Mouse (Mus musculus) embryonic facial prominence, embryonic 13.5 days (tissue): ENCODE data around the gene Il1rap. TPM values are rescaled to one million over a fixed set of nuclear protein-coding genes. Genes with fewer than 3 reads are reported as not detected.

Source experiments
- ATAC-seq: fragments of 200-750 bp; cut with Nextera tagmentation; 2 replicates; pipeline ENCODE4 v1.8.0; 2017; ENCODE audit warnings: low read depth; ENCODE audit not compliant: insufficient number of reproducible peaks, insufficient read depth, low FRiP score, low TSS enrichment
- H3K27ac ChIP-seq: fragments of 300-500 bp; sonication (generic); 2 replicates; pipeline ENCODE4 v1.5.1; 2015; ENCODE audit warnings: moderate library complexity, mild to moderate bottlenecking, inconsistent platforms
- H3K27me3 ChIP-seq: fragments of 300-500 bp; sonication (generic); 2 replicates; pipeline ENCODE4 v1.6.1; 2015; ENCODE audit warnings: mild to moderate bottlenecking, inconsistent platforms
- H3K36me3 ChIP-seq: fragments of 300-500 bp; sonication (generic); 2 replicates; pipeline ENCODE4 v1.6.1; 2015; ENCODE audit warnings: mild to moderate bottlenecking, inconsistent platforms
- H3K4me1 ChIP-seq: fragments of 300-500 bp; sonication (generic); 2 replicates; pipeline ENCODE4 v1.6.1; 2015; ENCODE audit warnings: inconsistent platforms
- H3K4me2 ChIP-seq: fragments of 300-500 bp; sonication (generic); 2 replicates; pipeline ENCODE4 v1.6.1; 2015; ENCODE audit warnings: moderate library complexity, mild to moderate bottlenecking, inconsistent platforms
- H3K4me3 ChIP-seq: fragments of 300-500 bp; sonication (generic); 2 replicates; pipeline ENCODE4 v1.5.1; 2015; ENCODE audit warnings: mild to moderate bottlenecking, inconsistent platforms
- H3K9ac ChIP-seq: fragments of 300-500 bp; sonication (generic); 2 replicates; pipeline ENCODE4 v1.6.1; 2015; ENCODE audit warnings: mild to moderate bottlenecking, inconsistent platforms
- H3K9me3 ChIP-seq: fragments of 300-500 bp; sonication (generic); 2 replicates; pipeline ENCODE4 v1.6.1; 2016; ENCODE audit warnings: inconsistent platforms
- WGBS: fragments of 180-500 bp; shearing (Covaris S2); methylation state at CpG from one replicate; pipeline ENCODE4 v1.1.7; 2015; ENCODE audit warnings: mixed read lengths; 5-methylcytosine and 5-hydroxymethylcytosine counted together
- polyA plus RNA-seq: library from polyadenylated mRNA; unstranded; fragments of >200 nt; fragmentation: Nextera tagmentation; extraction: Ambion mirVana; gene quantifications from 2 replicates; pipeline ENCODE4 v1.2.1, GENCODE M21; 2015

Il1rap gene
- polyA plus RNA-seq, 1 experiment from 2014 or later, result 5.8 TPM

GRCm38 (mm10) chr16:26626065-26626464, 44.6 kb downstream of the Il1rap start:
- no peak overlapping the region for H3K4me3 ChIP-seq
- 54% methylated on average over 3 of the region's 3 CpGs for WGBS

GRCm38 (mm10) chr16:26634800-26635199, 53.3 kb downstream of the Il1rap start:
- Histone ChIP-seq H3K27ac (no peak overlapping the region), H3K27me3 (no peaks in the 10 kb centered on the region), H3K9ac (no peak overlapping the region), H3K9me3 (no peaks in the 10 kb centered on the region), H3K4me1 (no peaks in the 10 kb centered on the region), H3K4me3 (no peak overlapping the region), H3K36me3 (no peaks in the 10 kb centered on the region), H3K4me2 (no peak overlapping the region)
- no peak for ATAC-seq
- WGBS, result 61% methylated on average over 2 of the region's 2 CpGs

More at GRCm38 (mm10) chr16:26626065-26626464, 44.6 kb downstream of the Il1rap start:
- ATAC-seq, result no peak
- Histone ChIP-seq H3K9ac (no peak overlapping the region), H3K4me2 (no peak overlapping the region), H3K27me3 (no peaks in the 10 kb centered on the region), H3K4me1 (no peaks in the 10 kb centered on the region), H3K9me3 (no peaks in the 10 kb centered on the region), H3K27ac (no peak overlapping the region), H3K36me3 (no peaks in the 10 kb centered on the region)

GRCm38 (mm10) chr16:26643077-26643476, 61.6 kb downstream of the Il1rap start:
- Histone ChIP-seq H3K4me3 (no peak overlapping the region), H3K36me3 (no peaks in the 10 kb centered on the region), H3K9ac (no peak overlapping the region), H3K4me2 (no peak overlapping the region), H3K27ac (no peak overlapping the region), H3K27me3 (no peaks in the 10 kb centered on the region), H3K9me3 (no peaks in the 10 kb centered on the region), H3K4me1 (no peaks in the 10 kb centered on the region)
- ATAC-seq, result no peak
- 77% methylated on average over 6 of the region's 6 CpGs for WGBS

GRCm38 (mm10) chr16:26646066-26646465, 64.6 kb downstream of the Il1rap start:
- H3K4me2 ChIP-seq, result no peak overlapping the region
- no peaks in the 10 kb centered on the region for H3K36me3 ChIP-seq
- no peaks in the 10 kb centered on the region for H3K4me1 ChIP-seq
- H3K27me3 ChIP-seq, result no peaks in the 10 kb centered on the region
- WGBS, result 76% methylated on average over 2 of the region's 2 CpGs
- no peak overlapping the region for H3K4me3 ChIP-seq
- no peak for ATAC-seq
- no peak overlapping the region for H3K27ac ChIP-seq
- no peaks in the 10 kb centered on the region for H3K9me3 ChIP-seq
- H3K9ac ChIP-seq, result no peak overlapping the region

- no peaks in the 10 kb centered on the region for H3K27me3 ChIP-seq
- no peak overlapping the region for H3K9ac ChIP-seq
- H3K27ac ChIP-seq, result no peak overlapping the region
- H3K9me3 ChIP-seq, result no peaks in the 10 kb centered on the region
- H3K4me3 ChIP-seq, result no peak overlapping the region
- no peaks in the 10 kb centered on the region for H3K36me3 ChIP-seq
- H3K4me2 ChIP-seq, result no peak overlapping the region
- no peak for ATAC-seq
- 70% methylated on average over 1 of the region's 1 CpGs for WGBS
- H3K4me1 ChIP-seq, result no peaks in the 10 kb centered on the region
These were observed 65.5 kb downstream of the Il1rap start for GRCm38 (mm10) chr16:26647036-26647435.

GRCm38 (mm10) chr16:26662722-26663436, 81.4 kb downstream of the Il1rap start:
- Histone ChIP-seq H3K4me2 (no peak overlapping the region), H3K9ac (no peak overlapping the region), H3K27ac (no peak overlapping the region), H3K27me3 (no peaks in the 10 kb centered on the region), H3K4me1 (no peaks in the 10 kb centered on the region), H3K4me3 (no peak overlapping the region), H3K36me3 (no peaks in the 10 kb centered on the region), H3K9me3 (no peaks in the 10 kb centered on the region)
- ATAC-seq, result no peak
- 65% methylated on average over 7 of the region's 7 CpGs for WGBS

GRCm38 (mm10) chr16:26666401-26666800, 84.9 kb downstream of the Il1rap start:
- no peaks in the 10 kb centered on the region for H3K27me3 ChIP-seq
- no peaks in the 10 kb centered on the region for H3K9me3 ChIP-seq
- 86% methylated on average over 2 of the region's 2 CpGs for WGBS
- H3K27ac ChIP-seq, result no peak overlapping the region
- H3K36me3 ChIP-seq, result no peaks in the 10 kb centered on the region
- no peak overlapping the region for H3K9ac ChIP-seq
- H3K4me1 ChIP-seq, result no peaks in the 10 kb centered on the region
- ATAC-seq, result no peak
- no peak overlapping the region for H3K4me3 ChIP-seq
- H3K4me2 ChIP-seq, result no peak overlapping the region

GRCm38 (mm10) chr16:26669081-26669480, 87.6 kb downstream of the Il1rap start:
- no peak for ATAC-seq

GRCm38 (mm10) chr16:26680381-26680780, 98.9 kb downstream of the Il1rap start:
- no peaks in the 10 kb centered on the region for H3K27me3 ChIP-seq
- no peak overlapping the region for H3K9ac ChIP-seq
- no peaks in the 10 kb centered on the region for H3K36me3 ChIP-seq
- no peaks in the 10 kb centered on the region for H3K4me1 ChIP-seq
- WGBS, result 94% methylated on average over 2 of the region's 2 CpGs
- no peak overlapping the region for H3K4me3 ChIP-seq
- no peak overlapping the region for H3K27ac ChIP-seq
- no peak for ATAC-seq
- no peaks in the 10 kb centered on the region for H3K9me3 ChIP-seq
- no peak overlapping the region for H3K4me2 ChIP-seq

More at GRCm38 (mm10) chr16:26669081-26669480, 87.6 kb downstream of the Il1rap start:
- Histone ChIP-seq H3K9me3 (no peaks in the 10 kb centered on the region), H3K27me3 (no peaks in the 10 kb centered on the region), H3K36me3 (no peaks in the 10 kb centered on the region), H3K27ac (no peak overlapping the region), H3K9ac (no peak overlapping the region), H3K4me2 (no peak overlapping the region), H3K4me3 (no peak overlapping the region), H3K4me1 (no peaks in the 10 kb centered on the region)
- 61% methylated on average over 2 of the region's 2 CpGs for WGBS

- no peak overlapping the region for H3K27ac ChIP-seq
- no peaks in the 10 kb centered on the region for H3K27me3 ChIP-seq
- no peak overlapping the region for H3K4me2 ChIP-seq
- H3K4me1 ChIP-seq, result no peaks in the 10 kb centered on the region
- no peak overlapping the region for H3K4me3 ChIP-seq
- no peak for ATAC-seq
- H3K9ac ChIP-seq, result no peak overlapping the region
- WGBS, result 66% methylated on average over 2 of the region's 2 CpGs
- H3K9me3 ChIP-seq, result no peaks in the 10 kb centered on the region
- no peaks in the 10 kb centered on the region for H3K36me3 ChIP-seq
These were observed 108.3 kb downstream of the Il1rap start for GRCm38 (mm10) chr16:26689771-26690170.

- Histone ChIP-seq H3K9me3 (no peaks in the 10 kb centered on the region), H3K4me2 (no peak overlapping the region), H3K9ac (no peak overlapping the region), H3K27me3 (no peaks in the 10 kb centered on the region), H3K4me3 (no peak overlapping the region), H3K27ac (no peak overlapping the region), H3K4me1 (no peaks in the 10 kb centered on the region), H3K36me3 (no peaks in the 10 kb centered on the region)
- ATAC-seq, result no peak
- 71% methylated on average over 11 of the region's 11 CpGs for WGBS
These were observed 109.8 kb downstream of the Il1rap start for GRCm38 (mm10) chr16:26691294-26691693.

- H3K9me3 ChIP-seq, result no peaks in the 10 kb centered on the region
- no peak overlapping the region for H3K4me2 ChIP-seq
- no peaks in the 10 kb centered on the region for H3K4me1 ChIP-seq
- no peak overlapping the region for H3K9ac ChIP-seq
- no peak overlapping the region for H3K4me3 ChIP-seq
- H3K27ac ChIP-seq, result no peak overlapping the region
- no peaks in the 10 kb centered on the region for H3K36me3 ChIP-seq
- ATAC-seq, result no peak
- WGBS, result 89% methylated on average over 4 of the region's 4 CpGs
- no peaks in the 10 kb centered on the region for H3K27me3 ChIP-seq
These were observed 116.6 kb downstream of the Il1rap start for GRCm38 (mm10) chr16:26698076-26698475.
